Mouse (Mus musculus): ENCODE data around the gene Apbb1. TPM values are rescaled to one million over a fixed set of nuclear protein-coding genes. Genes with fewer than 3 reads are reported as not detected.

Apbb1 gene
- polyA plus RNA-seq, 1 experiment from 2014 or later: 2.3 TPM

DNA sequence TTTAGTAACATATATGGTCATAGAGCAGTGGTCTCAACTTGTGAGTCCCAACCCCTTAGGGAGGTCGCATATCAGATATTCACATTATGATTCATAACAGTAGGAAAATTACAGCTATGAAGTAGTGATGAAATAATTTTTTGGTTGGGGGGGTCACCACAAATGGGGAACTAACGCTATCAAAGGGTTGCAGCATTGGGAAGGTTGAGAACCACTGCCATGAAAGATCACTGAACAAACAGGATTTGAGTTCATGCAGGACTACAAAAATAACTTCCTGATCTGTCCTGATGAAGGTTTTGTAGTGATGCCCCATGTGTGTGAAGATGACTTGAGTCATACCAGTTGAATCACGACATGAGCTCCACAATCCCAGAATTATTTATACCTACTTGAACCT is 27.0 kb upstream of the Apbb1 start:
- Histone ChIP-seq H3K9ac (no peak overlapping the region), H3K36me3 (replicated peaks) (peaks cover 7% of the 10 kb centered on the region), H3K9me3 (replicated peaks) (no peaks in the 10 kb centered on the region), H3K27ac (replicated peaks) (no peak overlapping the region), H3K4me3 (replicated peaks) (no peak overlapping the region), H3K4me1 (replicated peaks) (no peaks in the 10 kb centered on the region), H3K27me3 (no peaks in the 10 kb centered on the region), H3K4me2 (no peak overlapping the region)
- 43% methylated on average over 3 of the region's 3 CpGs for WGBS (ENCODE audit: insufficient replicate concordance)
- ATAC-seq (ENCODE audit: insufficient read depth): no peak

DNA sequence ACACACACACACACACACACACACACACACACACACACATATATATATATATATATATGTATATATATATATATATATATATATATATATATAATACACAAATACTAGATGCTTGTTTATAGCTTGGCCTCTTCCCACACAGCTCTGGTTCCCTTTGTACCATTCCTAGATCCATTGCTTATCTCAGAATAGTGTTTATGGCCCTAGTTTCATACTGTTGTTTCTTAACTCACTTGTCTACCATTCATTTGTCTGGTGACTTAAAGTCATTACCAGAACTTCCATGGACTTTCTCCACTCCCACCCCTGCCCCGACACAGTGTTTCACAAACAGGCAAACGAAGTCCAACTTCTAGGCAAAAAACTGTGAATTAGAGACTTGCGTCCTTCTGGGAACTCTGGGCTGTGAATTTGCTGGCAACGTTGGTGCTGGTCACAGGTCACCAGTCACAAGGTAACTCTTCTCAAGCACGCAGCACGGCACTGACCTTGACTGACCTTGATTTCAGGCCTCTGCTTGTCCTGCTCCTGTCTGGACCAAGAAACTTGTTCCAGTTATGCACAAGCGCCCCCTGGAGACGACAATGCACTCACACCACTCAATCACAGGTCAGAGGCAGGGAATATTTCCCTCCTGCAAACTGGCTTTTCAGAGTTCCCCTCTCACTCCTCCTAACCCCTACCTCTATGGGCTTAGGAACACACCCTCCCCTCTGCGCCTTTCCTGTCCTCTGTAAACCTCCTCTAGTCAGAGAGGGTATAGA is 21.6 kb upstream of the Apbb1 start:
- no peaks in the 10 kb centered on the region for H3K27me3 ChIP-seq
- no peaks in the 10 kb centered on the region for H3K36me3 ChIP-seq (replicated peaks)
- no peak overlapping the region for H3K4me3 ChIP-seq (replicated peaks)
- H3K27ac ChIP-seq (replicated peaks): no peak overlapping the region
- 0 out of 2 replicates have a peak, but pooled peaks have one; percentile 40 for ATAC-seq (ENCODE audit: insufficient read depth)
- no peaks in the 10 kb centered on the region for H3K9me3 ChIP-seq (replicated peaks)
- 29% methylated on average over 9 of the region's 9 CpGs for WGBS (ENCODE audit: insufficient replicate concordance)
- no peaks in the 10 kb centered on the region for H3K4me1 ChIP-seq (replicated peaks)
- no peak overlapping the region for H3K9ac ChIP-seq
- H3K4me2 ChIP-seq: no peak overlapping the region

DNA sequence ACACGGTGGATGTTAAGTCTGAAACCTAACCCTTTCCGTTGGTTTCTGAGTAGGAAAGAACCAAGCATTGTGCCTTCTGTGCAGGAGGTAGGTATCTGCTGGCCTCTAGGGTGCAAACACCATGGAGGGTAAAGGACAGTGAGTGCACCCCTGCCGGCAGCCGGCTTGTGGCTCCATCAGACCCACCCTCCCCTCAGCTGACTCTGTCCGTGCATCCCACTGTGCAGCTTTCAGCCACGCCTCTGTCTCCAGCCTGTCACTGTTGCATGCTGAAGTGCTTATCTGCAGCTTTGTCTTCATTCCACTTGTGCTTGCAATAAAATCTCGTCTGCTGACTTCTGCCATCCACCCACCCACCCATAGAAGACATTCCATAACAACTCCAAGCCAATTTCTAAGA is 8.6 kb upstream of the Apbb1 start:
- ATAC-seq (ENCODE audit: insufficient read depth): no peak

DNA sequence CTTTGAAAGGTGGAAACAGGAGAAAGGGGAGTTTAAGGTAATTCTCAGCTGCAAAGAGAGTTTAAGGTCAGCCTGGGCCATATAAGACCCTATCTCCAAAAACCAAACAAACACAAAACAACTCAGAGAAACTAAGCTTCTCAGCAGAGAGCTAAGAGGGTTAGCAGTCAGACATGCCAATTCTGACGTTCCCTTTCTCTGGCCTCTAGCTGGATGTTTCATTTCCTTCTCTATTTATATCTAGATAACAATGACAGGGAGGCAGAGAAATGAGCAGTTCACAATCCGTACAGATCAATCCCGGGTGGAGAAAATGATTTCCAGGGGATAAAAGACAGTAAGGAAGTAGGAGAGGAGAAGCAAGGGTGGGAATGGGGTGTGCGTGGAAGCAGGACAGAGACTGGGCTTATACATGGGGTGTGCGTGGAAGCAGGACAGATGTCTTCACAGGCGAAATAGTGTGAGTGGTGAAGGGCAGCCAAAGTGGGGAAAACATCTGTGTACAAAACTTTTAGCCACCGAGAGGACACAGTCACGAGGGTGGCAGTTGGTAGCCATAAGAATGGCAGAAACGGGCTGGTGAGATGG is 7.0 kb upstream of the Apbb1 start:
- Histone ChIP-seq H3K4me2 (no peak overlapping the region), H3K4me1 (replicated peaks) (no peaks in the 10 kb centered on the region), H3K36me3 (replicated peaks) (peaks cover 4% of the 10 kb centered on the region; the same call in 1 of the 2 replicates), H3K9ac (no peak overlapping the region), H3K27me3 (0 out of 2 replicates have a peak, but pooled peaks cover under 1% of the 10 kb centered on the region), H3K4me3 (replicated peaks) (no peak overlapping the region), H3K27ac (replicated peaks) (no peak overlapping the region), H3K9me3 (replicated peaks) (no peaks in the 10 kb centered on the region)
- ATAC-seq (ENCODE audit: insufficient read depth): no peak
- 37% methylated on average over 9 of the region's 9 CpGs for WGBS (ENCODE audit: insufficient replicate concordance)

More for the DNA sequence above, 8.6 kb upstream of the Apbb1 start:
- WGBS (ENCODE audit: insufficient replicate concordance): 41% methylated on average over 7 of the region's 7 CpGs
- Histone ChIP-seq H3K4me3 (replicated peaks) (no peak overlapping the region), H3K36me3 (replicated peaks) (peaks cover 4% of the 10 kb centered on the region; the same call in 1 of the 2 replicates), H3K27me3 (no peaks in the 10 kb centered on the region), H3K27ac (replicated peaks) (no peak overlapping the region), H3K9me3 (replicated peaks) (no peaks in the 10 kb centered on the region), H3K4me1 (replicated peaks) (no peaks in the 10 kb centered on the region), H3K4me2 (no peak overlapping the region), H3K9ac (no peak overlapping the region)

DNA sequence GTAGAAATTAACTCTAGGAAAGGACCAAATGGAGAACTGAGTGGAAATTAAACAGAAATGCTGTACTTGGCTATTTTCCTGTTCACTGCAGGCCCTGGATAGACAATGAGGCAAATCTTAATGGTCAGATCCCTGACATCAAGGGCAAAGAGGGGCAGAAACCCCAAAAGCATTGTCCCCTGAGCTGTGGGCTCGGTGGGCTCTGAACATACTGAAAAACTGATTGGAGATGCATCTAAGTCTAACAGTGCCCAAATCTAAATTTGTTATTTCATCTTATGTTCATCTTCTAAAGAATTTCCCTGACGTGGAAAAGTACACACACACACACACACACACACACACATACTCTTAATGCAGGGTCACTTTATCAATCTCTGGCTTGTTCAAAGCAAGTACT is 506 bp upstream of the Apbb1 start:
- peaks cover 14% of the 10 kb centered on the region for H3K4me1 ChIP-seq (replicated peaks)
- peak overlapping the region; percentile 84 for H3K4me2 ChIP-seq
- ATAC-seq (ENCODE audit: insufficient read depth): no peak
- no peak overlapping the region for H3K27ac ChIP-seq (replicated peaks)
- no peak overlapping the region for H3K9ac ChIP-seq
- peaks cover 46% of the 10 kb centered on the region for H3K27me3 ChIP-seq
- WGBS (ENCODE audit: insufficient replicate concordance): 55% methylated on average over 2 of the region's 2 CpGs
- 0 out of 2 replicates have a peak overlapping the region, but pooled peaks have one; percentile 64 for H3K4me3 ChIP-seq (replicated peaks)
- H3K36me3 ChIP-seq (replicated peaks): no peaks in the 10 kb centered on the region
- no peaks in the 10 kb centered on the region for H3K9me3 ChIP-seq (replicated peaks)

DNA sequence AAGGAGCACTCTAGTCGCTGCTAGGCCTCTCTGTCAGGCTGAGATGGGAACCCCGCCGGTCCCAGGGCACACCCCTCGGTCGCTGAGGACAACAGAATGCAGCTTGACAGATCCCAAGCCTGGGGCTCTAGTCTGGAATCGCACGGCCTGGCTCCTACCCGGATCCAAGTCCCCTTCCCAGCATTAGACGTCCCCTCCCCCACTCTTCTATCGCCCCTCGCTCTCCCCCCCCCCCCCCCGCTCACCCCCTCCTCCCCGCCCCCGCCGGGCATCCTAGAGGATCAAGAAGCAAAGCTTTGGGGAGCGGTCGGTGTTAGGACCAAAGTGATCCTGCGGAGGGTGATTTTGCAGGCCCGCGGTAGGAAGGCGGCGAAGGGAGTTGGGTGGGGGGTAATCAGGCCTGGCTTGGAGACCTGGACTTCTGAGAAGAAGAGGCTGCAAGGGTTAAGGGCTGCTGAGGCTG is 795 bp downstream of the Apbb1 start:
- H3K9me3 ChIP-seq (replicated peaks): no peaks in the 10 kb centered on the region
- H3K4me3 ChIP-seq (replicated peaks): peak overlapping the region; percentile 64
- H3K4me2 ChIP-seq: peak overlapping the region; percentile 84
- peaks cover 46% of the 10 kb centered on the region for H3K27me3 ChIP-seq
- 4% methylated on average over 21 of the region's 22 CpGs for WGBS (ENCODE audit: insufficient replicate concordance)
- no peak; the same call in 1 of the 2 replicates for ATAC-seq (ENCODE audit: insufficient read depth)
- no peaks in the 10 kb centered on the region for H3K36me3 ChIP-seq (replicated peaks)
- no peak overlapping the region for H3K27ac ChIP-seq (replicated peaks)
- H3K9ac ChIP-seq: no peak overlapping the region
- peaks cover 14% of the 10 kb centered on the region for H3K4me1 ChIP-seq (replicated peaks)

DNA sequence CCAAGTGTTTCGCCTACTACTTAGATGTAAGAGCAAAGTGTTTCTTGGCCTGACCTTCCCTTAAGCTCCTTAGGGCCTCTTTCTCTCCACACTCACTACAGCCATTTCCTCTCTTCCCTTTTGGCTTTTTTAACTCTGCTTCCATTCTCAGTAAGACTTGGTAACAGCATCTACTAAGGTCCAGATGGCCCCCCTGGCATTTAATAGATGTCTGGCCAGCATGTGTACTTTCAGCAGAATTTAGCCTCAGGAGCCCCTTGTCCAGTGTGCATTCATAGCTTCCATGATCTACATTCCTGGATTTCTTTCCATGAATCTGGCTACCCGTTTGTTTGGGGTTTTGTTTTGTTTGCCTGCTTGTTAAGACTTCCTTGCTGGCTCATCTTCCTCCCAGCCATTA is 3.0 kb downstream of the Apbb1 start:
- Histone ChIP-seq H3K9ac (no peak overlapping the region), H3K4me3 (replicated peaks) (no peak overlapping the region), H3K4me1 (replicated peaks) (peaks cover 14% of the 10 kb centered on the region), H3K36me3 (replicated peaks) (no peaks in the 10 kb centered on the region), H3K4me2 (no peak overlapping the region), H3K27ac (replicated peaks) (no peak overlapping the region), H3K27me3 (peaks cover 46% of the 10 kb centered on the region), H3K9me3 (replicated peaks) (no peaks in the 10 kb centered on the region)
- 47% methylated on average over 2 of the region's 2 CpGs for WGBS (ENCODE audit: insufficient replicate concordance)
- ATAC-seq (ENCODE audit: insufficient read depth): no peak

DNA sequence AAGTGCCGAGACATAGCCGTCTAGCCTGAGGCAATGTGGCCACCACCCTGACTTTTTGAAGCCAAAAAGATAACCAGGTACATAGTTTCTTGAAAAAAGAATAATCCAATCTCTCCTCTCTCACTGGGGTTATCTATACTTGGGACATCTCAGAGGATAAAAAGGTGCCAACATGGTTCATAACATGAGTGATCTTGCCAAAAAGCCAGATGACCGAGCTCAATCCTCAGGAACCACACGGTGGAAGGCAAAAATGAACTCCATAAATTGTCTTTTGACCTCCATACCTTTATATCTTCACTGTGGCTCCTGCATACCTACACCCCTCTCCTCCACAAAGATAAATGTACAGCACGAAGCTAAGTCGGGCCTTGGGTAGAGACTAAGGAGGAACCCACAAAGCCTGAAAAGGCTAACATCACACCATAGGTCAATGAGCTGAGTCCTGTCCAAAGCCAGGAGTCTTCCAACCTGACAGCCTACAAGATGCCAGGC is 4.0 kb downstream of the Apbb1 start:
- peaks cover 36% of the 10 kb centered on the region for H3K27me3 ChIP-seq
- WGBS (ENCODE audit: insufficient replicate concordance): 63% methylated on average over 6 of the region's 6 CpGs
- no peak overlapping the region for H3K9ac ChIP-seq
- no peaks in the 10 kb centered on the region for H3K9me3 ChIP-seq (replicated peaks)
- H3K4me2 ChIP-seq: no peak overlapping the region
- no peak for ATAC-seq (ENCODE audit: insufficient read depth)
- no peaks in the 10 kb centered on the region for H3K36me3 ChIP-seq (replicated peaks)
- H3K27ac ChIP-seq (replicated peaks): no peak overlapping the region
- H3K4me1 ChIP-seq (replicated peaks): peaks cover 14% of the 10 kb centered on the region
- H3K4me3 ChIP-seq (replicated peaks): no peak overlapping the region

DNA sequence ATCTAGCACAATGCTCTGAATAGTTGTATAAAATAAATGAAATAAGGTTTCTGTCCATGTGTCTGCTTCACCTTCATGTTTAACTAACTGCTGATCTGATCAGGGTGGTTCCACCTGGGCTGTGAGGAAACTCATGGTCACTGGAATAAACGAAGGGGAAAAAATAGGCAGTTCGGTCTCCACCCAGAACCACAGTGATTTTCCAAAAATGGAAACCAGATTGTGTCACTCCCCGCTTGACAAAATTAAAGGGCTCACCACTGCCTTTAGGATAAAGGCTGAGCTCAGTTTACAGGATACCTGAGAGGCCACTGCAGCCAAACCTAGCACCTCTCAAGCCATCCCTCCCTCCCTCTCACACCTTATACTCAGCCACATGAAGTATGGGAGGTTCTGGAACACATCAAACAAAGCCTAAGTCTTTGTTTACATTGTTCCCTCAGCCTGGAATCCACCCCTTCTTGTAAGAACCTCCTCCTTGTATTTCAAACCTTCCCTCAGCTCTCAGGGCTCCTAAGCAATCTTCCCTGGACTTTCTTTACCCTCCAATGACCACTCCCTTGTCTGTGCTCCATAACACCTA is 5.2 kb downstream of the Apbb1 start:
- Histone ChIP-seq H3K9ac (no peak overlapping the region), H3K36me3 (replicated peaks) (no peaks in the 10 kb centered on the region), H3K27ac (replicated peaks) (no peak overlapping the region), H3K9me3 (replicated peaks) (no peaks in the 10 kb centered on the region), H3K4me1 (replicated peaks) (peaks cover 9% of the 10 kb centered on the region), H3K27me3 (peaks cover 25% of the 10 kb centered on the region), H3K4me3 (replicated peaks) (no peak overlapping the region), H3K4me2 (no peak overlapping the region)
- 33% methylated on average over 3 of the region's 3 CpGs for WGBS (ENCODE audit: insufficient replicate concordance)
- no peak for ATAC-seq (ENCODE audit: insufficient read depth)

DNA sequence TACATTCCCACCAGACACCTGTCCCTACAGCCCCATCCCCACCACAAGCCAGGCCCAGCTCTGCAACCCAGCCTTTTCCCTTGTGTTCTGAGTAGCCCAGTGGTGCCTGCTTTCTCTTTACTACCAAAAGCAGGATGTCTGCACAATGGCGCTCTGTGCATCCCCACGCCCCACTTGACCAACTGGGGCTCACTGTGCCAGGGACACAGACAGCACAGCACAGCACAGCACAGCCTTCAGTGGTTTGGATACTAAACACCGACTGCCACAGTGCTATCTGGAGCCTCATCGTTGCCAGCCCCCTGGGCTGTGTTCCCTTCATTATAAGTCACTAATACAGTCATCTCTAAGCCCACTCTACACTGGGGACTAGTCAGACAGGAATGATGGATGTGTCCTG is 6.9 kb downstream of the Apbb1 start:
- no peaks in the 10 kb centered on the region for H3K4me1 ChIP-seq (replicated peaks)
- 0 out of 2 replicates have a peak, but pooled peaks cover 12% of the 10 kb centered on the region for H3K27me3 ChIP-seq
- no peaks in the 10 kb centered on the region for H3K9me3 ChIP-seq (replicated peaks)
- no peak overlapping the region for H3K4me2 ChIP-seq
- H3K36me3 ChIP-seq (replicated peaks): no peaks in the 10 kb centered on the region
- 64% methylated on average over 4 of the region's 4 CpGs for WGBS (ENCODE audit: insufficient replicate concordance)
- no peak overlapping the region for H3K27ac ChIP-seq (replicated peaks)
- no peak overlapping the region for H3K9ac ChIP-seq
- ATAC-seq (ENCODE audit: insufficient read depth): no peak
- H3K4me3 ChIP-seq (replicated peaks): no peak overlapping the region

DNA sequence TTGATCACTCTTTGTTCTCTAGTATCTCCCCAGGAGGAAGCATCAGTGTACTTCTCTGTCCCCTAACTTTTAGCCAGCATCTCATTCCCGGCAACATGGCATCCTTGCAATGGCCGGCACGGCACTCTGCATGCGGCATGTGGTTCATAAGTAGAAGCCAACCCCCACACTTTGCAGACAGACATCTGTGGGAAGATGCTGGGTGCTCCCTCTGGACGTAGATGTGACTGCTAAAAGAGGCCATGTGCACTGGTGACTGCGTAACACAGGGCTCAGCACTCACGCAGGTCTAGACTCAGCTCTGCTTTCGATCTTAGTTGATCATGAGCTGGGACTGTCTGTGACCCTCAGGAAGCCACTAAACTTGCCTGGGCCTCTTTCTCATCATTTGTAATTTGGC is 8.5 kb downstream of the Apbb1 start:
- 72% methylated on average over 8 of the region's 8 CpGs for WGBS (ENCODE audit: insufficient replicate concordance)
- no peaks in the 10 kb centered on the region for H3K27me3 ChIP-seq
- no peak overlapping the region for H3K9ac ChIP-seq
- no peak overlapping the region for H3K27ac ChIP-seq (replicated peaks)
- no peak overlapping the region for H3K4me3 ChIP-seq (replicated peaks)
- no peaks in the 10 kb centered on the region for H3K4me1 ChIP-seq (replicated peaks)
- ATAC-seq (ENCODE audit: insufficient read depth): no peak
- H3K4me2 ChIP-seq: no peak overlapping the region
- no peaks in the 10 kb centered on the region for H3K36me3 ChIP-seq (replicated peaks)
- no peaks in the 10 kb centered on the region for H3K9me3 ChIP-seq (replicated peaks)
